Mouse (Mus musculus) urinary bladder, postnatal 36 days (tissue): ENCODE results near the gene Zfp784.
"Not testable (repeated sequence)": the region's sequence is repeated elsewhere in the genome, so short reads cannot be mapped to it uniquely, and the experiment has no call there.

Source experiments
- DNase-seq, 2 experiments: peaks; one replicate each; pipeline ENCODE4 v3.0.0; 2022; ENCODE audit warnings: low spot score in 2 of 2, mixed read lengths in 1 of 2

Zfp784 gene

DNA sequence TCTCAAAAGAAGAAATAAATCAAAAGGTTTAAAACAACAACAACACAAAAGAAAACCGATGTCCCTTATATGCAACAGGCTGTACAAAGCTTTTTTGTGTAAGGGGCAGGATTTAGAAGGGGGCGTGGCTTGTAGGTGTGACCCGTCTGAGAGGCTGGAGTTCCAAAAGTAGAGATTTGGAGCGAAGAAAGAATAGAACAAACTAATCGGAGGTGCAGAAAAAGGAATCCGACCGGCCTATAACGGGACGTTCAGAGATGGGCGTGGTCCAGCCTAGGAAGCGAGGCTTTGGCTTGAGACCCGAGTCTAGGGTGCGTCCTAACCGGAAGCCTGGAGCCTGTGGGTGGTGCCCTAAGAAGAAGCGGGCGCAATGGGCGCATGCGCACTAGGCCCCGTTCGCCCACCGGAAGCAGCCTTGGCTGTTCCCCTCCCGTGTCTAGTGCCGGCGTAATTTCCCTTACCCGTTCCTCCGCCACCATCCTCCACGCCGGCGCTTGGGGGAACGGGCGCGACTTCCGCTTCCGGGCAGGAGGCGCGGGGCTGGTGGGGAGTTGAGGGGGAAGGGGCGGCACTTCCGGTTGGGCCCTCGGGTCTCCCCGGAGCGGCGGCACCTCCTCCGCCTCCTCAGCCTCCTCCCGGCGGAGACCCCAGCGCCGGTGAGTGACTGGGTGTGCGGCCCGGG, 18.1 kb downstream of the Zfp784 start, which contains the start of the genes Zfp865 and Ccdc106:
Gene Zfp865, plus strand, starts transcription at position 377 of the 682 bp plus-strand sequence.
Gene Ccdc106, plus strand, starts transcription at position 554 of the 682 bp plus-strand sequence.
- DNase-seq = peak; percentile 97 to 99

DNA sequence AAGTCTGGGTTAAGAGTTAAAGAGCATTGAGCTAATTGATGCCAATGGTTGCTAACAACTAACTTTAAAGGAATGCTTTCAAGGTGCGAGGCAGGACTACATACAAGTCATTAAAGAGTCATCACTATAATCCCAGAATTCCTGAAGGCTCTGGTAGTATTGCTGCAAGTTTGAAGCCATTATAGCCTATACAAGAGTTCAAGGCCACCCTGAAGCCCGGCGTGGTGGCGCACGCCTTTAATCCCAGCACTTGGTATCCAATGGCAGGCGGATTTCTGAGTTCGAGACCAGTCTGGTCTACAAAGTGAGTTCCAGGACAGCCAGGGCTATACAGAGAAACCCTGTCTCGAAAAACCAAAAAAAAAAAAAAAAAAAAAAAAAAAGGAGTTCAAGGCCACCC, 18.7 kb downstream of the Zfp784 start:
- not testable (repeated sequence) for DNase-seq

DNA sequence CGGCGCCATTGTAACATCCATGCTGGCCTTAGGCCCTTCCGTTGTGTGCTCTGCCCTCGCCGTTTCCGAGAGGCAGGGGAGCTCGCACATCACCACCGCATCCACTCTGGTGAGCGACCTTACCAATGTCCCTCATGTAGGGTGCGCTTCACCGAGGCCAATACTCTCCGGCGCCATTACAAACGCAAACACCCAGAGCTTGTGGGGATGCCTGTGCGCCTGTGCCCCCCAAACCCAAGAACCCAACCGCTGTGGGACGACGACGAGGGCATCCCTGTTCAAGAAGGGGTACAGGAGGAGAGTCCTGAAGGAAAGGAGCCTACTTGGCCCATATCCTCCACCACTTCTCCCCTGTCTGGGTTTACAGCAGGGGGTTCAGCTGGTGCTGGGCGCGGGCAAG, 20.3 kb downstream of the Zfp784 start:
- no peak for DNase-seq

DNA sequence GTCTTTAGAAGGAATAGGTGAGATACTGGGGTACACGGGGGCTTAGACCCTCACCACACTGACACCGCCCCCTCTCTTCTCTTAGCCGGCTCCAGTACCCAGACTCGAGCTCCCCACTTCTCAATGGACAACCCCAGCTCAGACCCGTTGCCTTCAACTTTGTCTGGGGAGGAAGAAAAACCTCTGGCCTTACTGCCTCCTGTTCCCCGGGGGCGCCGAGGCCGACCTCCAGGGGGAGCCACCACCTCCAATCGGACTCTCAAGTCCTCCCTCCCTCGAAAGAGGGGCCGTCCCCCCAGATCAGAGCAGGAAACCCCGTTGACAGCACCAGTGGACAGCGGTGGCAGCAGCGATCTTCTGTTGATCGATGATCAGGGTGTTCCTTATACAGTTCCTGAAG, 20.9 kb downstream of the Zfp784 start:
- DNase-seq = no peak

DNA sequence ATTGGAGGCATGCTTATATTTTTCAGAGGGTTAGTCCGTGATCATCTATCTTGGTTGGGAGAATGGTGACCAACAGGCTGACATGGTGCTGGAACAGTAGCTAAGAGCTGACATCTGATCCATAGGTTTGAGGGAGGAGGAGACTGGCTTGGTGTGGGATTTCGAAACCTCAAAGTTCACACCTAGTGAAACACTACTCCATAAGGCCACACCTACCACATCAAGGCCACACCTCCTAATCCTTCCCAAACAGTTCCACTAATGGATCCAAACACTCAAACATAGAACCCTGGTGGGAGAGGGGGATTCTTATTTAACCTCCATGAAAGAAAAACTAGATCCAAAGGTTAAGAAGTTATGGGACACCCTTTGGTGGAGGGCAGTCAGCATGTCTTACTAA, 21.3 kb downstream of the Zfp784 start:
- no peak for DNase-seq

DNA sequence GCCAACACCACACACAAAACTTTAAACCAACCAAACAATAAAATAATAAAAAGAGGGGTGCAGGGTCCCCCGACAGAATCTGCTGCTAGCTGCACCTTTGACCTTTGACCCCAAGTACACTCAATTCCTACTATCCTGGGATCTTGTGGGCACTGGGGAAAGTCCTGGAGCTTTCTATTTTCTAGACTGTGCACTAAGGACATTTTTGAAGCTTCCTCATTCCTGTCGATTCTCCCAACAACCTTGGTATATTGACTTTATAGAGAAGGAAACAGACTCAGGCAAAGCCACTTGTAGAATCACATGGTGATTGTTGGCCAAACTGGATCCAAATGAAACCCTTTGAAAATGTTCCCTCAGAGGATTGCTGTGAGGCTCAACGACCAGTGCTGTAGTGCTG, 22.2 kb downstream of the Zfp784 start:
- no peak for DNase-seq

DNA sequence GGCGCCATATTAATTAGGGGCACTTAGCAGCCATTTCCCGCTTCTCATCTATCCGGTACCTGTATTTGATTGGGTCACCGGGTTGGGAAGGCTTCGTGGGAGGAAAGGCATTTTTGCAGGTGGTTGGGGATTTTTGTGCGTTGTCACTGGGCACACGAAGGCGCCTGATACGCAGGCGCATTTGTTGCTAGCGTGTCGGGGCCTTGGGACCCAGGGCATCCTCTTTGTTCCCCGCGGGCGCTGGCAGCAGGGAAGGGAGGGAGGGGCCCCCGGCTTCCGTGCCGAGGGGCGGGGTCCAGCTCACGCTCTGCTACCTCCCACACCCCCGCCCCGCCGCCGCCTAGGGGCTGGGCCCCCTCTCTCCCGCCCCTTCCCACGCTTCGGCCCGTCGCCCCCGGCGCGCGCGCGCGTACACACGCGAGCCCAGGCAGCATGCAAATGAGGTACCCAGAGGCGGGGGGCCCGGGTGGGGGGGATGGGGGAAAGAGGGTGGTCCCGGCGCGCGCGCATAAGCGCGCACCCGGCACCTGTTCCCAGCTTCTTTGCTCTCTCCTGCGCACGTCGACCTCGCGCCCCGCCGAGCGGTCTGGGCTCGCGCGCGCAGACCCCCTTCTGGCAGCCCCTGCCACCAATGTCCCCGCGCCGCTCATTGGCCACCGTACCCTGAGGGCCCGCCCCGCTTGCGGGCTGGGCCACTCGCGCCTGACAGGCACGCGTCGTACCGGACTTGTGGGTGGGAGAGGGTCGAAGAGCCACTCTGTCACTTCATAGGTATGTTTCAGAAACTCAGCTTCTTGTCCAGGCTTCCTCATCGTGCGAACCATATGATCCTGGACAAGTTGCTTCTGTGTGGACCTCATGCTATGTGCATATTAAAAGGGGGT, 22.9 kb downstream of the Zfp784 start, which contains the start of gene Gm44973:
Gene Gm44973, plus strand, starts transcription at position 379 of the 884 bp plus-strand sequence.
- DNase-seq = peak; percentile 90 to 92

DNA sequence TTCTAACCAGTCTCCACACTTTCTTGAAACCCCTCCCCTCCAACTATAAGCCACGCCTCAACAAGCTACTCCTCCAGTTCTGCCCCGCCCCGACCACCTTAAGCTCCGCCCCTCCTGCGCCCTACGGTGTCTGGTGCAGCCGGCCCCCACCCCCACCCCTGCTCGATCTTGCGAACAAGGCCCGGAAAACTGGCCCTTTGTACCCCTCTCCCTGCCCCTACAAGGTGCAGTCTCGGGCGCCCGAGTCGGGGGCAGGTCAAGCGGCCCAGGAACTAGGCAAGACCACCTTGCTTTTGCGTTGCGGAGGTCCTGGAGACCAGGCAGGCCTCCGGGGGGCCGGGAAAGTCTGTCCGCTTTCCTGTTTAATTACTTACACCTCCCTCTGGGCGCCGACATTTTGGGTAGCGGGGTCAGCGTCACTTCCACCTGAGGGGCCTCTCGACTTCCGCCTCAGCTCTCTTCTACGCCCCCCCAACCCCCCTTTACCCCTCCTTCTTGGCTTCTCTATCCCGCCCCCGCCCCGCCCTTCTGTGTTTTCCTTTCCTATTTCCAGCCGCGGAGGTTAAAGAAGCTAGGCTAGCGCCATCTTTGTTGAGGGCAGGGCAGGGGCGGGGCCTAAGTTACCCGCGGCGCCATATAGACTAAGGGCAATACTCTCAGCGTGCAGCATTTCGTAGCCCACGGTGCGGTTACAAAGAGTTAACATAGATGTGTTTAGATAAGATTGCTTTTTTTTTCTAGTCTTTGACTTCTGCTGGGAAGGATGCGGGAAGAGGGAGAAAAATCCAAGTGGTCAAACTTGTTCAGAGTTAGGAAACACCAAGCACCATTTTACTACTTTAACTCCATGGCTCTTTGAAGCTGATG, 23.8 kb downstream of the Zfp784 start, which contains the start of the genes Zfp524 and Fiz1:
Gene Zfp524, plus strand, starts transcription at position 165 of the 867 bp plus-strand sequence.
Gene Fiz1, minus strand, starts transcription at position 447 of the 867 bp plus-strand sequence.
- peak; percentile 97 to 98 for DNase-seq

DNA sequence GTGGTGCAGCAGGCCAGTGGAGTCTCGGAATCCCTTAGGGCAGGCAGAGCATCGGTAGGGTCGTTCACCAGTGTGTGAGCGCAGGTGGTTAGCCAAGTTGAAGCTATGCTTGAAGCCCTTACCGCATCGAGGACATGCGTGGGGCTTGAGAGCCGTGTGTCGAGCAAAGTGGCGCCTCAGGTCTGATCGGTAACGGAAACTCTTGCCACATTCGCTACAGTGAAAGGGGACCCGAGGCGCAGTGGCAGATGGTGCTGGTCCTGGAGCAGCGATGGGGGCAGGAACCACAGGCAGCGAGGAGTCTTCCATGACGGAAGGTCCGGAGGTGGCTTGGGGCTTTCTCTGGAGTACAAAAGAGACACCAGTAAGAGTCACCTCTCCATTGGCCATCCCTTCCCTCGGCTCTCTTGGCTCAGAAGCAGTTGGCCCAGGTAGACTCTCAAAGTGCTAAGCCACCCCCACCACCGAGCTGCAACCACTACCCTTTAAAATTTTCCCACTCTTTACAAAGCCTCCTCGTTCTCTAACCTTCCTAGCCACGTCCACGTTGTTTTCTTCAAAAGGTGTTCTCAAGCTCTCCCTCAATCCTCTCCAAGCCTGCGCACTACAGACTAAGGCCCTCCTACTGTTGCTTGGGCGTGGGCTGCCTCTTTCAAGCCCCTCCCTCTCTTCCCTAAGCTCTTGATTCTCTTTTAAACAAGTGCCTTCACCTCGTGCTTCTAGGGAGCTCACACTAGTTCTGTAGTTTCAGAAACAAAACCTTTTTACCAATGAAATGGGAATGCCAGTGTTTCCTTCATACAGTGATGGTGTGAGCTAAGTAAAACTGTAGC, 25.3 kb downstream of the Zfp784 start:
- DNase-seq = no peak

DNA sequence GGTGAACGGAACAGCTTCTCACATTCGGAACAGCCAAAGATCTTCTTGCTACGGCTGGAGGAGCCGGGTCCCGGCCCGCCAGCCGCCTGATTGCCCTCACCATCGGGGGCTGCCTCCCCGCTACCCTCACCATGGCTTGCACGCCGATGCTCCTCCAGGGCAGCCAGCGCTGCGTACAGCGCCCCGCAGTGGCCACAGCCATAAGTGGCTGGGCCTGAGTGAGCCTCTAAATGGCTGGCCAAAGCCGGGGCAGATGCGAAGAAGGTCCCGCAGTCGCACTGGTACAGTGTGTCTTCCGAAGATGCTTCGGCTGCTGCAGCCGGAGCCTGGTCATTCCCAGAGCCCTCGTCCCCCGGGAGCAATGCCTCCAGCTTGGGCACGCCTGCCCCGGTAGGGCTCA, 30.0 kb downstream of the Zfp784 start:
- no peak for DNase-seq

DNA sequence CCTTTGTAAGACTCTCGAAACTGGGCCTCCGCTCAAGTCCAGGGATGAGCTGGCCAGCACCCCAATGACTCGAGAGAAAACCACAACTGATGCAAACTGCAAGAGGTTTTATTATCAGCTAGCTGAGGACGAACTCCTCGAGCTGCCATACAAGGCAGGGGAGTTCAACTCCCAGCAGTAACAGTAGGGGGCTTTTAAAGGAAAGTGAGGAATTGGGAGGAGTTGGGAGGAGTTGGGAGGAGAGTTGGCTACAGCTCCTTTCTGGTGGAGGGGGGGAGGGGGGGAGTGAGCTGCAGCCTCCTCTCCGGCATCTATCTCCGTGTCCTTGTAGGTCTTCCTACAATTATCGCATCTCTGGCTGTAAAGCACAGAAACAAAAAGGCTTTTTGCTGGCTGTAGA, 35.4 kb downstream of the Zfp784 start:
- DNase-seq = not testable (repeated sequence)

DNA sequence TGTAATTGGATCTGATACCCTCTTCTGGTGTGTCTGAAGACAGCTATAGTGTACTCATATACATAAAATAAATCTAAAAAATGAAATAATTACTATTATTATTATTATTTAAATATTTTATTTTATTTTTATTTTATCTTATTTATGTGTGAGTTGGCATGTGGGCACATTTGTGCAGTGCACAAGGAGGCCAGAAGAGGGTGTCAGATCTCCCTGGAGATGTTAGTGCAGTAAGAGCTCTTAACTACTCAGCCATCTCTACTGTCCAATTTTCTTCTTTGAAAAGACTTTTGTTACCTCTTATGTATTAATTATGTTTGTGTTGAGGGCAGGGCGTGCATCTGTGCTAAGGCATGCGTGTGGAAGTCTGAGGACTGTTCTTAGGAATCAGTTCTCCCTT, 38.4 kb downstream of the Zfp784 start:
- no peak for DNase-seq

DNA sequence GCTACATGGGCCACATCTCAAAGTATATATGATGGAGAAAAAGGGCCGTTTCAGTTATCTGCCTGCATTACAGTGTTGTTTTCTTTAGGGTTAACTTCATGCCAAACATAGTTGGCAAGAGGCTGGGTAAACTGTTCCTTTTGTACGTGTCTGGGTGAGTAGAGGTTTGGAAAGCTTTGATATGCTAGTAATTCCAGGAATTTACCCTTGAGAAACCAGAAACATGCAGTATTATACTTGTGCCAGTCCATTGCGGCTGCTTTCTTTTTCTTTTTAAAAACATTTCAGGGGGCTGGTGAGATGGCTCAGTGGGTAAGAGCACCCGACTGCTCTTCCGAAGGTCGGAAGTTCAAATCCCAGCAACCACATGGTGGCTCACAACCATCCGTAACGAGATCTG, 41.3 kb downstream of the Zfp784 start:
- DNase-seq = no peak

DNA sequence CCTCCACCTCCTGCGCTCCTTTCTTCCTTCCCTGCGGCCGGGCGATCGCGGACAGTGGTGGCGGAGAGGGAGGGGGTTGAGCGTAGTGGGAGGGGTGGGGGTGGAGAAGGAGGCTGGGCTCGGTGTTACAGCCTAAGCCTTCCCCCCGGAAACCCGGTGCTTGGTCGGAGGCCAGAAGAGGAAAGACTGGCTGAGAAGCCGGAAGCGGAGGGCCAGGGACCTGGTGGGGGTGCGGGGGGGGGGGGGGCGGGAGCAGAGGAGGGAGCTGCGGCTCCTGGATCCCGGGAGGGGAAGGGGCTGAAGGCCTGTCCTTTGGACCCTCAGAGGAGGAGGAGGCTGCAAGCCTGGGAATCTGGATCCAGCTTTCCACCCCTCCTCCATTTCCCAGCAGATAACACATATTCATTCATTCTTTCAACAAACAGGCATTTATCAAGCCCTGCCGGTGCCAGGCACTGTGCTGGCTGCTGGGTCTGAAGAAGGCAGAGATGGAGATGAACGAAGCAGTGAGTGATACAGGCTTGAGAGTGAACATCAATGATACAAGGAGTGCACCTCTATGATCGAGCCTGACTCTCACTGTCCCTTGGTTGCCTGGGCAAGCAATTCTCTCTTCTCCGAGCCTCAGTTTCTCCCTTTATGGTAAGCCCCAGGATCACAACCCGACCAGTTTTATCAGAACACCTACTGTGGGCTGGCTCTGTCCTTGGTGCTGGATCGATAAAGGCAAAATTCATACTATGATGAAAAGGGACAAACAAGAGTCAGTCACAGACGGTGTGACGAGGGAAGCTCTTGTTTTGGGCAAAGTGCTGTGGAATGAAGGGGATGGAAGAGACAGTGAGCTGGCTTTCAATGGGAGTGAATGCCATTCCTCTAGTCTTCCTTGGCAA, 42.0 kb downstream of the Zfp784 start, which contains the start of gene Zfp579:
Gene Zfp579, minus strand, starts transcription at position 156 of the 893 bp plus-strand sequence.
- peak; percentile 78 to 91 for DNase-seq

DNA sequence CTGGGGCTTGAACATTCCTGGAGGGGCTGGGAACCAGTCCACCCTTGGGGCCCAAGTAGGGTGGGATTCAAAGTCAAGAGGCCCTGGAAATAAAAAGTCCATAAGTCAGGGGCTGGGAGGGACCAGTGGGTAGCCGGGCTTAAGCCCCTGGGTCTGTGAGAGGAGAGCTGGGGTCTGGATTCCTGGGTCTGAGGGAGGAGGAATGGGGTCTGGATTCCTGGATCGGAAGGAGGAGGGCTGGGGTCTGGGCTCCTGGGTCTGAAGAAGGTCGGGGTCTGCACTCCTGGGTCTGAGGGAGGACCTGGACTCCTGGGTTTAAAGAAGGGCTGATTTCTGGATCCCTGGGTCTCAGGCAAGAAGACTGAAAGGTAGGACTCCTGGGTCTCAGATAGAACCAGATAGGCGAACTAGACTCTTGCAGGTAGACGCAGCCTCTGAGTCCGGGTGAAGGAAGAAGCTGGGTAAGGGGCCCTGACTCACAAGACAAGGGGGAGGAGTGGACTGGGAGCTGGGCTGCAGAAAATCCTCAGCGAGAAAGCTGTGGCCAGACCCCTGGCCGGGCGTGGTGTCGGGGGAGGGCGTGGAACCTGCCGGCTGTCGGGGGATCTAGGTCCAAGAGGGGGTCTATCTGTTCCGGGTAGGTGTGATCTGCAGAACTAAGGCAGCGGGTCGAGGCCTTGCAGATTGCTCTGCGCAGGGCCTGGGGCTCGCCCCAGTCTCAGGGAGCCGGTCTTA, 42.8 kb downstream of the Zfp784 start:
- no peak for DNase-seq

DNA sequence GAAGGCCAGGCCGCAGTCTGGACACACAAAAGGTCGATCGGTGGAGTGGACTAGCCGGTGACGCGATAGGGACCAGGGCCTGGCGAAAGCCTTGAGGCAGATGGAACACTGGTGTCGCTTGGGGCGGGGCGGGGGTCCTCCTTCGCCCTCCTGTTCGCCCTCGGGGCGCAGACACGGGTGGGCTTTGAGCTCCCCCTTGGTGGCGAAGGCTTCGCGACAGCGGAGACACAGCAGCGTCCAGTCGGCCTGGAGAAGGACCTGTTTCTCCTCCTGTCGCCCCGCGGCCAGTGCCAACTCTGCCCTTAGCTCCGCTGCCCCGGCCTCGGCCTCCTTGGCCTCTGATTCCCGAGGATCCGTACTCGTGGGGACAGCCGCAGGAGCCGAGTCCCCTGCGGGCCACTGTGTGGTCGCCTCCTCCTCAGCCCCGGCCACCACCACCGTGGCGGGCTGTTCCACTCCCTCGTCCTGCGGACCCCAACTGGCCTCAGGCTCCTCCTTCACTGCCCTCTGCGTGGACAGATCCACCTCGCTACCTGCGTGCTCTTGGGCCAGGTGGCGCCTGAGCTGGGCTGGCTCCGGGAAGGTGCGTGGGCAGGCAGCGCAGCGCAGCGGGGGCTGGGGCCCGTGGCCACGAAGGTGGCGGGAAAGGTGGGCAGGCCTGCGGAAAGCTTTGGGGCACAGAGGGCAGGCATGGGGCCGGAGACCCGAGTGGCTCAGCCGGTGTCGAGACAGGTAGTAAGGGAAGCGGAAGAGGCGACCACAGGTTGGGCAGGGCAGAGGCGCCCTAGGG, 44.1 kb downstream of the Zfp784 start:
- no peak for DNase-seq

DNA sequence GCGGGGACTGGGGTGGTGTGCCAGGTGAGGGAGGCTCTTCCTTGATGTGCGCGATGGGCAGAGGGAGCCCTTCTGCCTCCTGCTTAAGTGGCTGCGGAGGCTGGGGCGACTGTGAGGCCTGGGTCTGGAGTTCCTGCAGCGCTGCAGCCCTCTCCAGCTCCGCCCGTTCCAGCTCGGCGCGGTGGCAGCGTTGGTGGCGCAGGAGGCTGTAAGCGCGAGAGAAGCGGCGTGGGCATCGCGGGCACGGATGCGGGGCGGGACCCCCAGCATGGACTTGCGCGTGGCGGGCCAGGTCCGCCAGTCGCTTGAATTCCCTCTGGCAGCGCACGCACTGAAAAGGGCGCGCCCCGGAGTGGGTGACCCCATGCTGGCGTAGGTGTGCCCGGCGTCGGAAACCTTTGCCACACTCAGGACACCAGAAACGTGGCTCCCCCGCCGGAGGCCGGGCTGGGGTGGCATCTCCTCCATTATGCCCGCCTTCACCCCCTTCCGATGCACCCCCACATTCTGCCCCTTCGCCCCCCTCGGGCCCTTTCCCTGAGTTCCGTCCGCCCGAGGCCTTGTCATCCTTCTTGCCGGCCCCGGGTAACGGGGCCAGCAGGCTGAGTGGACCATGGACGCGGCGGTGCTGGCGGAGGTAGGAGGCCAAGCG, 44.8 kb downstream of the Zfp784 start:
- DNase-seq = no peak

DNA sequence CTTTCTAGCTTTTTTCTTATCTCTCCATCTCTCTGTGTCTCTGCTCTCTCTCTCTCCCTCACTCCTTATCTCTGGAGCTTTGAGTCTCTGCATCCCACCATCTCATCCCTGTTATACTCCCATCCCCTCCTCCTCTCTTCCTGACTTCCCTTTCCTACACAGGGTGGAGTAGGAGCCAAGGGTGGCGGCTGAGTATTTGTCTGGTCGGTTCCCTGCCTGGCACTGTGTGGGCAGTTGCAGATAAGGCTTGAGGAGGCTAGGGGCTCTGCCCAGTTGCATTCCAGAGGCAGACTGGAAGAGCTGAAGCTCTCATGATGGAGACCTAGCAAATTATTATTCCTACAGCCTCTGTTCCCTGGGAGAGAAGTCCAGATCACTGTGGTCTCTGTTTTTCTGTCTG, 50.0 kb downstream of the Zfp784 start:
- DNase-seq = no peak
